Mouse (Mus musculus) common myeloid progenitor, adult 5-6 weeks (primary cell): ENCODE measurements at regions not wholly inside any gene's neighbourhood (a gene's known extent, or its start where the extent isn't known, plus 50 kb on each side); places are given as distances from the start of the nearest gene placed in this dataset.

ENCODE experiments used
- ATAC-seq: replicated peaks from 2 replicates; pipeline ENCODE4 v1.8.0; 2016; ENCODE audit warnings: low read depth, mild to moderate bottlenecking, moderate TSS enrichment, inconsistent platforms; ENCODE audit not compliant: poor library complexity, severe bottlenecking

GRCm38 (mm10) chr2:178704510-178704909, 274.2 kb downstream of the Cdh26 start:
- peak; percentile 62 for ATAC-seq

GRCm38 (mm10) chr2:178708649-178709048, 278.3 kb downstream of the Cdh26 start:
- no peak for ATAC-seq

- ATAC-seq = no peak
These were observed 279.0 kb downstream of the Cdh26 start for GRCm38 (mm10) chr2:178709192-178709881.

GRCm38 (mm10) chr2:178710001-178710400, 279.7 kb downstream of the Cdh26 start:
- peak; percentile 79 for ATAC-seq

- ATAC-seq = no peak
These were observed 281.3 kb downstream of the Cdh26 start for GRCm38 (mm10) chr2:178711587-178712080.

GRCm38 (mm10) chr2:178712391-178712892, 282.1 kb downstream of the Cdh26 start:
- ATAC-seq = no peak

- ATAC-seq = no peak
These were observed 285.3 kb downstream of the Cdh26 start for GRCm38 (mm10) chr2:178715500-178716245.

GRCm38 (mm10) chr2:178718048-178718447, 287.7 kb downstream of the Cdh26 start:
- peak; percentile 47; the same call in 1 of the 2 replicates for ATAC-seq

- no peak for ATAC-seq
These were observed 293.1 kb downstream of the Cdh26 start for GRCm38 (mm10) chr2:178723455-178723854.

GRCm38 (mm10) chr2:178724228-178724627, 293.9 kb downstream of the Cdh26 start:
- ATAC-seq = no peak

- peak; percentile 68 for ATAC-seq
These were observed 297.8 kb downstream of the Cdh26 start for GRCm38 (mm10) chr2:178727930-178728793.

GRCm38 (mm10) chr2:178728794-178729120, 298.4 kb downstream of the Cdh26 start:
- ATAC-seq = no peak

GRCm38 (mm10) chr2:178735099-178735498, 304.8 kb downstream of the Cdh26 start:
- peak; percentile 83 for ATAC-seq

GRCm38 (mm10) chr2:178744617-178745016, 314.3 kb downstream of the Cdh26 start:
- no peak for ATAC-seq

GRCm38 (mm10) chr2:178745296-178746015, 315.1 kb downstream of the Cdh26 start:
- no peak for ATAC-seq

- ATAC-seq = peak; percentile 47; the same call in 1 of the 2 replicates
These were observed 320.9 kb downstream of the Cdh26 start for GRCm38 (mm10) chr2:178751247-178751646.

GRCm38 (mm10) chr2:178758366-178758765, 328.0 kb downstream of the Cdh26 start:
- peak; percentile 96 for ATAC-seq

- ATAC-seq = no peak
These were observed 338.2 kb downstream of the Cdh26 start for GRCm38 (mm10) chr2:178768526-178768925.

- no peak for ATAC-seq
These were observed 338.7 kb downstream of the Cdh26 start for GRCm38 (mm10) chr2:178769001-178769400.

- ATAC-seq = no peak
These were observed 341.1 kb downstream of the Cdh26 start for GRCm38 (mm10) chr2:178771435-178771834.
